Mouse (Mus musculus) forebrain, embryonic 16.5 days (tissue): ENCODE measurements around the gene Dock4. TPM values are rescaled to one million over a fixed set of nuclear protein-coding genes. Genes with fewer than 3 reads are reported as not detected.

Experiments
- ATAC-seq: fragments of 200-750 bp; cut with Nextera tagmentation; 2 replicates; pipeline ENCODE4 v1.8.0; 2017; ENCODE audit warnings: mild to moderate bottlenecking, moderate library complexity
- H3K27ac ChIP-seq: fragments of 300-500 bp; sonication (generic); 2 replicates; pipeline ENCODE4 v1.5.1; 2014; ENCODE audit warnings: low read length, control low read depth
- H3K27me3 ChIP-seq: fragments of 300-500 bp; sonication (generic); replicated peaks from 2 replicates; pipeline ENCODE4 v1.6.1; 2014; ENCODE audit warnings: low read length; ENCODE audit not compliant: control insufficient read depth, insufficient read depth
- H3K36me3 ChIP-seq: fragments of 300-500 bp; sonication (generic); 2 replicates; pipeline ENCODE4 v1.6.1; 2014; ENCODE audit not compliant: control insufficient read depth, insufficient read depth
- H3K4me1 ChIP-seq: fragments of 300-500 bp; sonication (generic); replicated peaks from 2 replicates; pipeline ENCODE4 v1.6.1; 2014; ENCODE audit warnings: low read length; ENCODE audit not compliant: control insufficient read depth, insufficient read depth
- H3K4me2 ChIP-seq: fragments of 300-500 bp; sonication (generic); 2 replicates; pipeline ENCODE4 v1.6.1; 2014; ENCODE audit warnings: mild to moderate bottlenecking, low read length, control low read depth
- H3K4me3 ChIP-seq: fragments of 300-500 bp; sonication (generic); replicated peaks from 2 replicates; pipeline ENCODE4 v1.5.1; 2014; ENCODE audit warnings: mild to moderate bottlenecking, low read length, control low read depth
- H3K9ac ChIP-seq: fragments of 300-500 bp; sonication (generic); replicated peaks from 2 replicates; pipeline ENCODE4 v1.6.1; 2014; ENCODE audit warnings: low read depth, low read length, control low read depth
- H3K9me3 ChIP-seq: fragments of 300-500 bp; sonication (generic); 2 replicates; pipeline ENCODE4 v1.6.1; 2016; ENCODE audit warnings: low read length; ENCODE audit not compliant: control insufficient read depth
- WGBS: fragments of 180-500 bp; shearing (Covaris S2); extraction: QIAGEN DNeasy Blood & Tissue Kit; methylation state at CpG from one replicate; pipeline ENCODE4 v1.1.7; 2014; 5-methylcytosine and 5-hydroxymethylcytosine counted together
- polyA plus RNA-seq: library from polyadenylated mRNA; unstranded; fragments of >200 nt; fragmentation: Nextera tagmentation; extraction: Ambion mirVana; gene quantifications from 2 replicates; pipeline ENCODE4 v1.2.1, GENCODE M21; 2015

Dock4 gene
- polyA plus RNA-seq, 1 experiment from 2014 or later, result 41.6 TPM

DNA sequence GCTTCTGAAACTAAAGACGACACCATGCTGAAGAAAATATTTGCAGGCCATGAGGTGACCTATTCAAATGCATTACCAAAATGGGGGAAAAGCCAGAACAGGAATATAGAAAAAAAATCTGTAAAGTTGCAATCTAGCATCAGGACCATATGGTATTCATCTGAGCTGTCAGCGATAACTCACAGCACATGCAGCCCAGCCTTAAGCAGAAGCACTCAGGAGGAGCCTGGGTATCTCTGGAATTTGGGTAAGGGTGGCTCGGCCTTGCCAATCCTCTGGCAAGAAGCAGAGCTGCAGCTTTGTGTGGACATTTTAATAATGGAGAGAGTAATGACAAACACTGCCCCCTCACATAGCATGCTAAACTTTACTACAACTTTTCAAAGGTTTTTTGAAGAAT, 15.8 kb upstream of the Dock4 start:
- no peak for ATAC-seq
- Histone ChIP-seq H3K4me1 (peaks cover 12% of the 10 kb centered on the region), H3K9me3 (no peaks in the 10 kb centered on the region), H3K36me3 (no peaks in the 10 kb centered on the region), H3K4me2 (no peak overlapping the region), H3K27ac (no peak overlapping the region), H3K9ac (no peak overlapping the region), H3K4me3 (no peak overlapping the region), H3K27me3 (no peaks in the 10 kb centered on the region)
- WGBS, result 54% methylated on average over 3 of the region's 3 CpGs

- H3K9ac ChIP-seq, result no peak overlapping the region
- H3K27me3 ChIP-seq, result no peaks in the 10 kb centered on the region
- H3K27ac ChIP-seq, result no peak overlapping the region
- peak; percentile 49; the same call in 1 of the 2 replicates for ATAC-seq
- no peaks in the 10 kb centered on the region for H3K9me3 ChIP-seq
- peaks cover 12% of the 10 kb centered on the region for H3K4me1 ChIP-seq
- no peak overlapping the region for H3K4me3 ChIP-seq
- no peak overlapping the region for H3K4me2 ChIP-seq
- H3K36me3 ChIP-seq, result no peaks in the 10 kb centered on the region
- 27% methylated on average over 5 of the region's 5 CpGs for WGBS
Observed at GRCm38 (mm10) chr12:40431075-40431474, 14.7 kb upstream of the Dock4 start.

- no peak overlapping the region for H3K9ac ChIP-seq
- no peak overlapping the region for H3K27ac ChIP-seq
- no peaks in the 10 kb centered on the region for H3K36me3 ChIP-seq
- ATAC-seq, result no peak
- H3K9me3 ChIP-seq, result no peaks in the 10 kb centered on the region
- no peaks in the 10 kb centered on the region for H3K27me3 ChIP-seq
- H3K4me2 ChIP-seq, result no peak overlapping the region
- peaks cover 12% of the 10 kb centered on the region for H3K4me1 ChIP-seq
- no peak overlapping the region for H3K4me3 ChIP-seq
- WGBS, result 37% methylated on average over 3 of the region's 3 CpGs
Observed at GRCm38 (mm10) chr12:40434101-40434500, 11.7 kb upstream of the Dock4 start.

DNA sequence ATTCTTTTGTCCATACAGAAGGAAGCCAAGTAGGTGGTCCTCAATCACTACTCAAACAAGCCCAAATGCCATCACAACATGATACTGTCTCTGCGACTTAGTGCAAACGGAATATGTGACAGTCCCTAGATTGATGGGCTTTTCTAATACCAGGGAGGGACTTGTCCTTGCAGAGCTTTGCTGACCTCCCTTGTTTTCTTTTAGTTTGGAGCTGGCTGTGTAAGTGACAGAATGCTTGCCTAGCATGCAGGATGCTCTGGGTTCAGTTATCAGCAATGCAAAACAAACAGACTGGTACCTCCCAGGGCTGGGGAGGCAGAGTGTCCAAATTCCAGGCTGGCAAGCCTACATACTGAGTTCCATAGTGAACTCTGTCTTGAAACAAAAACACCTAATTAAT, 7.7 kb upstream of the Dock4 start:
- WGBS, result 10% methylated on average over 2 of the region's 2 CpGs
- H3K9ac ChIP-seq, result no peak overlapping the region
- no peaks in the 10 kb centered on the region for H3K36me3 ChIP-seq
- no peak overlapping the region for H3K4me2 ChIP-seq
- no peak for ATAC-seq
- H3K9me3 ChIP-seq, result no peaks in the 10 kb centered on the region
- H3K27ac ChIP-seq, result no peak overlapping the region
- no peaks in the 10 kb centered on the region for H3K27me3 ChIP-seq
- H3K4me3 ChIP-seq, result no peak overlapping the region
- no peaks in the 10 kb centered on the region; the same call in 1 of the 2 replicates for H3K4me1 ChIP-seq

- Histone ChIP-seq H3K27ac (no peak overlapping the region), H3K27me3 (no peaks in the 10 kb centered on the region), H3K9me3 (no peaks in the 10 kb centered on the region), H3K36me3 (no peaks in the 10 kb centered on the region), H3K4me2 (peak overlapping the region; percentile 94), H3K9ac (peak overlapping the region; percentile 74), H3K4me3 (peak overlapping the region; percentile 98), H3K4me1 (peaks cover 18% of the 10 kb centered on the region)
- peak; percentile 1; the same call in 1 of the 2 replicates for ATAC-seq
- WGBS, result under 1% methylated on average over 16 of the region's 16 CpGs
Observed at GRCm38 (mm10) chr12:40445206-40445605, 546 bp upstream of the Dock4 start.

- H3K27ac ChIP-seq, result peak overlapping the region; percentile 95
- peak overlapping the region; percentile 75 for H3K4me2 ChIP-seq
- no peaks in the 10 kb centered on the region for H3K9me3 ChIP-seq
- under 1% methylated on average over 44 of the region's 44 CpGs for WGBS
- H3K4me3 ChIP-seq, result peak overlapping the region; percentile 98
- no peaks in the 10 kb centered on the region for H3K27me3 ChIP-seq
- peak; percentile 5 for ATAC-seq
- H3K36me3 ChIP-seq, result no peaks in the 10 kb centered on the region
- peaks cover 18% of the 10 kb centered on the region for H3K4me1 ChIP-seq
- peak overlapping the region; percentile 84 for H3K9ac ChIP-seq
Observed at GRCm38 (mm10) chr12:40446450-40447381, 964 bp downstream of the Dock4 start.

GRCm38 (mm10) chr12:40447561-40448355, 2.0 kb downstream of the Dock4 start:
- Histone ChIP-seq H3K4me1 (peaks cover 18% of the 10 kb centered on the region), H3K36me3 (no peaks in the 10 kb centered on the region), H3K27me3 (no peaks in the 10 kb centered on the region), H3K4me3 (peak overlapping the region; percentile 98), H3K9me3 (no peaks in the 10 kb centered on the region), H3K27ac (no peak overlapping the region), H3K9ac (peak overlapping the region; percentile 84), H3K4me2 (peak overlapping the region; percentile 75)
- no peak for ATAC-seq
- 24% methylated on average over 10 of the region's 10 CpGs for WGBS

- no peaks in the 10 kb centered on the region for H3K27me3 ChIP-seq
- peaks cover 18% of the 10 kb centered on the region for H3K4me1 ChIP-seq
- ATAC-seq, result no peak
- H3K27ac ChIP-seq, result no peak overlapping the region
- no peak overlapping the region for H3K9ac ChIP-seq
- 85% methylated on average over 9 of the region's 9 CpGs for WGBS
- H3K9me3 ChIP-seq, result no peaks in the 10 kb centered on the region
- no peaks in the 10 kb centered on the region for H3K36me3 ChIP-seq
- no peak overlapping the region for H3K4me3 ChIP-seq
- no peak overlapping the region for H3K4me2 ChIP-seq
Observed at GRCm38 (mm10) chr12:40449119-40449795, 3.5 kb downstream of the Dock4 start.

GRCm38 (mm10) chr12:40456517-40456916, 10.8 kb downstream of the Dock4 start:
- Histone ChIP-seq H3K4me2 (no peak overlapping the region), H3K27me3 (no peaks in the 10 kb centered on the region), H3K36me3 (no peaks in the 10 kb centered on the region), H3K4me1 (no peaks in the 10 kb centered on the region), H3K27ac (no peak overlapping the region), H3K9me3 (no peaks in the 10 kb centered on the region), H3K9ac (no peak overlapping the region), H3K4me3 (no peak overlapping the region)
- ATAC-seq, result no peak
- 88% methylated on average over 2 of the region's 2 CpGs for WGBS
